Mouse (Mus musculus): Measurements from ENCODE around the gene Sag.
"Not testable (repeated sequence)": the region's sequence is repeated elsewhere in the genome, so short reads cannot be mapped to it uniquely, and the experiment has no call there.

Sag gene

GRCm38 (mm10) chr1:87824420-87824995, 21.0 kb downstream of the Sag start:
- no peak for DNase-seq (ENCODE audit: low spot score)

- DNase-seq (ENCODE audit: low spot score) = no peak
These were observed 21.8 kb downstream of the Sag start for GRCm38 (mm10) chr1:87825281-87825680.

GRCm38 (mm10) chr1:87825991-87826390, 22.5 kb downstream of the Sag start:
- DNase-seq (ENCODE audit: low spot score) = no peak

- no peak for DNase-seq (ENCODE audit: low spot score)
These were observed 23.0 kb downstream of the Sag start for GRCm38 (mm10) chr1:87826474-87826873.

GRCm38 (mm10) chr1:87827476-87827875, 24.0 kb downstream of the Sag start:
- DNase-seq (ENCODE audit: low spot score) = not testable (repeated sequence)

GRCm38 (mm10) chr1:87828185-87828584, 24.7 kb downstream of the Sag start:
- no peak for DNase-seq (ENCODE audit: low spot score)

GRCm38 (mm10) chr1:87828926-87829580, 25.6 kb downstream of the Sag start:
- DNase-seq (ENCODE audit: low spot score) = no peak

GRCm38 (mm10) chr1:87829621-87830211, 26.2 kb downstream of the Sag start:
- DNase-seq (ENCODE audit: low spot score) = no peak

GRCm38 (mm10) chr1:87836453-87836852, 33.0 kb downstream of the Sag start:
- no peak for DNase-seq (ENCODE audit: low spot score)

GRCm38 (mm10) chr1:87837018-87837417, 33.5 kb downstream of the Sag start:
- DNase-seq (ENCODE audit: low spot score) = no peak

- no peak for DNase-seq (ENCODE audit: low spot score)
These were observed 37.1 kb downstream of the Sag start for GRCm38 (mm10) chr1:87840411-87841208.

GRCm38 (mm10) chr1:87846801-87847474, 43.5 kb downstream of the Sag start:
- peak; percentile 88 for DNase-seq (ENCODE audit: low spot score)

GRCm38 (mm10) chr1:87847475-87848168, 44.1 kb downstream of the Sag start:
- peak; percentile 89 for DNase-seq (ENCODE audit: low spot score)

- DNase-seq (ENCODE audit: low spot score) = peak; percentile 43
These were observed 44.9 kb downstream of the Sag start for GRCm38 (mm10) chr1:87848237-87848996.

- no peak for DNase-seq (ENCODE audit: low spot score)
These were observed 45.8 kb downstream of the Sag start for GRCm38 (mm10) chr1:87849278-87849677.

GRCm38 (mm10) chr1:87851344-87851743, 47.9 kb downstream of the Sag start:
- no peak for DNase-seq (ENCODE audit: low spot score)

- no peak for DNase-seq (ENCODE audit: low spot score)
These were observed 48.8 kb downstream of the Sag start for GRCm38 (mm10) chr1:87852081-87852790.

- peak; percentile 76 for DNase-seq (ENCODE audit: low spot score)
These were observed 49.6 kb downstream of the Sag start, which contains the start of gene Dgkd for GRCm38 (mm10) chr1:87852892-87853600. Gene Dgkd (plus strand): TSS chr1:87853287.

GRCm38 (mm10) chr1:87853601-87854361, 50.3 kb downstream of the Sag start:
- peak; percentile 69 for DNase-seq (ENCODE audit: low spot score)

Measured in adipocyte (in vitro differentiated cells).